Mouse (Mus musculus): ENCODE measurements around the gene Elmsan1. TPM values are rescaled to one million over a fixed set of nuclear protein-coding genes. Genes with fewer than 3 reads are reported as not detected.

Elmsan1 gene
- polyA plus RNA-seq, 1 experiment: 25.9 TPM

- peaks cover 67% of the 10 kb centered on the region for H3K4me1 ChIP-seq (ENCODE audit: control insufficient read depth, insufficient read depth, insufficient read length, low read length)
- 50% methylated on average over 15 of the region's 15 CpGs for WGBS
- no peaks in the 10 kb centered on the region for H3K27me3 ChIP-seq (ENCODE audit: control insufficient read depth, insufficient read depth, low read length)
- peaks cover 6% of the 10 kb centered on the region; the same call in 1 of the 2 replicates for H3K36me3 ChIP-seq (ENCODE audit: control insufficient read depth, insufficient read depth, low read length)
- peak overlapping the region; percentile 10 for H3K4me3 ChIP-seq (ENCODE audit: low read depth, low read length)
- peak overlapping the region; percentile 63 for H3K27ac ChIP-seq (ENCODE audit: insufficient read depth, low read depth, low read length)
- TF ChIP-seq POLR2A (IDR thresholded peaks at IDR 0.05; ENCODE audit: low read depth, low read length) (no peak), CTCF (IDR thresholded peaks at IDR 0.05; ENCODE audit: extremely low read depth, insufficient read length, insufficient replicate concordance, low read depth, low read length) (no peak)
These were observed 30.7 kb downstream of the Elmsan1 start for GRCm38 (mm10) chr12:84187752-84188601.

- H3K36me3 ChIP-seq (ENCODE audit: control insufficient read depth, insufficient read depth, low read length): peaks cover 6% of the 10 kb centered on the region; the same call in 1 of the 2 replicates
These were observed 31.7 kb downstream of the Elmsan1 start for GRCm38 (mm10) chr12:84186950-84187349.

GRCm38 (mm10) chr12:84186536-84186935 is 32.1 kb downstream of the Elmsan1 start:
- H3K36me3 ChIP-seq (ENCODE audit: control insufficient read depth, insufficient read depth, low read length): peaks cover 6% of the 10 kb centered on the region; the same call in 1 of the 2 replicates
- H3K27me3 ChIP-seq (ENCODE audit: control insufficient read depth, insufficient read depth, low read length): no peaks in the 10 kb centered on the region
- H3K4me3 ChIP-seq (ENCODE audit: low read depth, low read length): no peak overlapping the region
- H3K27ac ChIP-seq (ENCODE audit: insufficient read depth, low read depth, low read length): 0 out of 2 replicates have a peak overlapping the region, but pooled peaks have one; percentile 4
- WGBS: 78% methylated on average over 3 of the region's 3 CpGs
- TF ChIP-seq CTCF (IDR thresholded peaks at IDR 0.05; ENCODE audit: extremely low read depth, insufficient read length, insufficient replicate concordance, low read depth, low read length): no peak
- TF ChIP-seq POLR2A (IDR thresholded peaks at IDR 0.05; ENCODE audit: low read depth, low read length): no peak
- H3K4me1 ChIP-seq (ENCODE audit: control insufficient read depth, insufficient read depth, insufficient read length, low read length): peaks cover 67% of the 10 kb centered on the region

More at GRCm38 (mm10) chr12:84186950-84187349, 31.7 kb downstream of the Elmsan1 start:
- 25% methylated on average over 5 of the region's 5 CpGs for WGBS
- peaks cover 66% of the 10 kb centered on the region for H3K4me1 ChIP-seq (ENCODE audit: control insufficient read depth, insufficient read depth, insufficient read length, low read length)
- TF ChIP-seq CTCF (IDR thresholded peaks at IDR 0.05; ENCODE audit: extremely low read depth, insufficient read length, insufficient replicate concordance, low read depth, low read length) (no peak), POLR2A (IDR thresholded peaks at IDR 0.05; ENCODE audit: low read depth, low read length) (no peak)
- peak overlapping the region; percentile 4; the same call in 1 of the 2 replicates for H3K27ac ChIP-seq (ENCODE audit: insufficient read depth, low read depth, low read length)
- no peaks in the 10 kb centered on the region for H3K27me3 ChIP-seq (ENCODE audit: control insufficient read depth, insufficient read depth, low read length)
- H3K4me3 ChIP-seq (ENCODE audit: low read depth, low read length): no peak overlapping the region

GRCm38 (mm10) chr12:84185547-84185946 is 33.1 kb downstream of the Elmsan1 start:
- Histone ChIP-seq H3K4me3 (ENCODE audit: low read depth, low read length) (no peak overlapping the region), H3K27ac (ENCODE audit: insufficient read depth, low read depth, low read length) (peak overlapping the region; percentile 22), H3K27me3 (ENCODE audit: control insufficient read depth, insufficient read depth, low read length) (no peaks in the 10 kb centered on the region), H3K36me3 (ENCODE audit: control insufficient read depth, insufficient read depth, low read length) (peaks cover 6% of the 10 kb centered on the region; the same call in 1 of the 2 replicates), H3K4me1 (ENCODE audit: control insufficient read depth, insufficient read depth, insufficient read length, low read length) (peaks cover 69% of the 10 kb centered on the region)
- no peak for TF ChIP-seq CTCF (IDR thresholded peaks at IDR 0.05; ENCODE audit: extremely low read depth, insufficient read length, insufficient replicate concordance, low read depth, low read length)
- TF ChIP-seq POLR2A (IDR thresholded peaks at IDR 0.05; ENCODE audit: low read depth, low read length): no peak
- WGBS: 26% methylated on average over 6 of the region's 6 CpGs

- WGBS: 43% methylated on average over 5 of the region's 5 CpGs
- H3K27ac ChIP-seq (ENCODE audit: insufficient read depth, low read depth, low read length): no peak overlapping the region
- H3K4me3 ChIP-seq (ENCODE audit: low read depth, low read length): no peak overlapping the region
- TF ChIP-seq POLR2A (IDR thresholded peaks at IDR 0.05; ENCODE audit: low read depth, low read length) (no peak), CTCF (IDR thresholded peaks at IDR 0.05; ENCODE audit: extremely low read depth, insufficient read length, insufficient replicate concordance, low read depth, low read length) (no peak)
- peaks cover 69% of the 10 kb centered on the region for H3K4me1 ChIP-seq (ENCODE audit: control insufficient read depth, insufficient read depth, insufficient read length, low read length)
- no peaks in the 10 kb centered on the region for H3K27me3 ChIP-seq (ENCODE audit: control insufficient read depth, insufficient read depth, low read length)
- peaks cover 6% of the 10 kb centered on the region; the same call in 1 of the 2 replicates for H3K36me3 ChIP-seq (ENCODE audit: control insufficient read depth, insufficient read depth, low read length)
These were observed 33.7 kb downstream of the Elmsan1 start for GRCm38 (mm10) chr12:84184979-84185378.

- H3K4me1 ChIP-seq (ENCODE audit: control insufficient read depth, insufficient read depth, insufficient read length, low read length): peaks cover 65% of the 10 kb centered on the region
- TF ChIP-seq POLR2A (IDR thresholded peaks at IDR 0.05; ENCODE audit: low read depth, low read length): no peak
- 27% methylated on average over 6 of the region's 6 CpGs for WGBS
These were observed 36.7 kb downstream of the Elmsan1 start for GRCm38 (mm10) chr12:84181999-84182398.

More at GRCm38 (mm10) chr12:84181999-84182398, 36.7 kb downstream of the Elmsan1 start:
- peaks cover 6% of the 10 kb centered on the region; the same call in 1 of the 2 replicates for H3K36me3 ChIP-seq (ENCODE audit: control insufficient read depth, insufficient read depth, low read length)
- peak overlapping the region; percentile 85 for H3K27ac ChIP-seq (ENCODE audit: insufficient read depth, low read depth, low read length)
- H3K4me3 ChIP-seq (ENCODE audit: low read depth, low read length): peak overlapping the region; percentile 13; the same call in 1 of the 2 replicates
- H3K27me3 ChIP-seq (ENCODE audit: control insufficient read depth, insufficient read depth, low read length): no peaks in the 10 kb centered on the region
